In genomic region chr13:78650824-78651223, GRCm38 (mm10) we compare ENCODE assay signal across 17 mouse cellular contexts.
"Had no signal": no experiment of that assay in that cellular context is flagged by ENCODE, and none has a peak within 500 bp of the region (broad histone marks: within the 10 kb centered on the region; RNA-seq: fewer than 3 reads in every experiment).

No protein-coding gene starts in this region.

- H3K27me3 ChIP-seq: midbrain, embryonic 13.5 days; midbrain, embryonic 15.5 days; neural tube, embryonic 13.5 days; stomach, embryonic 15.5 days had no signal

- DNase-seq: lung, adult 18-20 months; lung, embryonic 14.5 days; lung, postnatal 10 days; lung, postnatal 4 days; retina, postnatal 1 day; right cerebral cortex, adult 18-20 months; right cerebral cortex, postnatal 14 days; thymus, adult 2 months; thymus, postnatal 25 days; thymus, postnatal 4 days had no signal

- H3K9me3 ChIP-seq: midbrain, embryonic 13.5 days; midbrain, embryonic 15.5 days; neural tube, embryonic 13.5 days; stomach, embryonic 15.5 days had no signal

- H3K4me2 ChIP-seq: lung, embryonic 14.5 days; midbrain, embryonic 11.5 days; midbrain, embryonic 13.5 days; midbrain, embryonic 15.5 days; neural tube, embryonic 13.5 days; stomach, embryonic 15.5 days had no signal

- H3K9ac ChIP-seq: liver, embryonic 14.5 days; lung, embryonic 14.5 days; midbrain, embryonic 13.5 days; midbrain, embryonic 15.5 days; neural tube, embryonic 13.5 days; stomach, embryonic 15.5 days had no signal

- H3K4me3 ChIP-seq: midbrain, embryonic 13.5 days; midbrain, embryonic 15.5 days; neural tube, embryonic 13.5 days; stomach, embryonic 15.5 days had no signal

- ATAC-seq: midbrain, embryonic 13.5 days; midbrain, embryonic 15.5 days had no signal

- H3K27ac ChIP-seq: liver, embryonic 14.5 days; midbrain, embryonic 13.5 days; midbrain, embryonic 15.5 days; neural tube, embryonic 13.5 days; stomach, embryonic 15.5 days; stomach, postnatal 0 days had no signal

- H3K36me3 ChIP-seq: midbrain, embryonic 13.5 days; midbrain, embryonic 15.5 days; neural tube, embryonic 13.5 days; stomach, embryonic 15.5 days had no signal

- H3K4me1 ChIP-seq: midbrain, embryonic 13.5 days; midbrain, embryonic 15.5 days; neural tube, embryonic 13.5 days; stomach, embryonic 15.5 days had no signal
